Mouse (Mus musculus) urinary bladder, postnatal 25 days (tissue): ENCODE measurements around the gene Gnl1.
A peak's percentile ranks its signal among the peaks of the same experiment; 100 is the strongest.
"Not testable (repeated sequence)": the region's sequence is repeated elsewhere in the genome, so short reads cannot be mapped to it uniquely, and the experiment has no call there.

Experiments used
- DNase-seq: peaks from one replicate; pipeline ENCODE4 v3.0.0; 2022; ENCODE audit warnings: low spot score

Gene Gnl1

DNA sequence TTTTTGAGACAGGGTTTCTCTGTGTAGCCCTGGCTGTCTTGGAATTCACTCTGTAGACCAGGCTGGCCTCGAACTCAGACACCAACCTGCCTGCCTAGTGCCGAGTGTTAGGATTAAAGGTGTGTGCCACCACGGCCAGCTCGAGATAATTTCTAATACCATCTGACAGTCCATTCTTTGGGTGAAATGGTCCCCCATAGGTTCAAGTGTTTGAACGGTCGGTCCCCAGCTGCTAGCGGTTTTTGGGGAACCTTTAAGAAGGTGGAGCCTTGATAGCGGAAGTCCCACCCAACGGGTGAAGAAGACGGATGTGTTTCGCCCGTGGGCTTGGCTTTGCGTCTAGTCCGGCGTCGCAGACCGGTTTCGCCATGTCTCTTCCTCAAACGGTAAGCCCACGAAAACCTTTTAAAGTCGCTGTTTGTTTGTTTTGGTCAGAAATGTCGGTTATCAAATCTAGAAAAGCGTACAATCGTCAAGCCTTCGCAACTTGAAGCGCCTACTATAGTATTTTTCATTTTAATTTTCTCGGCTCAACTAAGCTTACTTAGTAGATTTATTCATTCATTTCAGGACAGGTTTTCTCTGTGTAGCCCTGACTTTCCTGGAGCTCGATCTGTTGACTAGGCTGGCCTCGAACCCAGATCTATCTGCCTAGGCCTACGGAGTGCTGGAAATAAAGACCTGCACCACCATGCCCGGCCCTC, 14.7 kb downstream of the Gnl1 start:
- DNase-seq: peak; percentile 64

DNA sequence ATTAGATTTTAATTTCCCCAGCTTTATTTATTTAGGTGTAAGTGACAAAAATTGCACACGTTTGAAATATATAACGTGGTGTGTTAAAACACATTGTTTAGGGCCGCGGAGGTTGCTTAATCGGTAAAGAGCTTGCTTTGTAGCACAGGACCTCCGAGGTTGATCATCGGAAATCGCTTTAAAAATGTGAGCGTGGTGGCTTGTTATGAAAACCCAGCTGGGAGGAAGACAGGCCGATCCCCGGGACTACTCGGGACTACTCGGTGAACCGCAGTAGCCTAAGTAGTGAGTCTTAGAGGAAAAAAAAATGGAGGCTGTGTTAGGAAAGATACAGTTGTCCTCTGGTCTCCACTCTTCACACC, 15.2 kb downstream of the Gnl1 start:
- DNase-seq: no peak

DNA sequence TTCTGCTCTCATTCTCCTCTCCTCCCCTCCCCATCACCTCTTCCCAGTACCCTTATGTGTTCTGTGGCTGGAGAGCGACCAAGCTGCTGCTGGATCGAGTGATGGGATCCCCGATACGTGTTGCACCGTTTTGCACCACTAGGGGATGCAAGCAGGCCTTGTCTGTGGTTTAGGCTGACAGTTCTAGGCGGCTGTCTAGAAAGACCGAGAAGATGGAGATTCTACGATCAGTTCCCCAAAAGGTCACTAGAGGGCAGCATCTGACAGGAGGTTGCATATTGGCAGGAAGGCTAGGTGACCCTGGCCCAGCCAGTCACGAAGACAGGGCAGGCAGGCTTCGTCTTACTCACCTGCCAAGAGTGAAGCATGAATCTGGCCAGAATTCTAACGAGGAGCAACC, 17.3 kb downstream of the Gnl1 start:
- peak; percentile 93 for DNase-seq

DNA sequence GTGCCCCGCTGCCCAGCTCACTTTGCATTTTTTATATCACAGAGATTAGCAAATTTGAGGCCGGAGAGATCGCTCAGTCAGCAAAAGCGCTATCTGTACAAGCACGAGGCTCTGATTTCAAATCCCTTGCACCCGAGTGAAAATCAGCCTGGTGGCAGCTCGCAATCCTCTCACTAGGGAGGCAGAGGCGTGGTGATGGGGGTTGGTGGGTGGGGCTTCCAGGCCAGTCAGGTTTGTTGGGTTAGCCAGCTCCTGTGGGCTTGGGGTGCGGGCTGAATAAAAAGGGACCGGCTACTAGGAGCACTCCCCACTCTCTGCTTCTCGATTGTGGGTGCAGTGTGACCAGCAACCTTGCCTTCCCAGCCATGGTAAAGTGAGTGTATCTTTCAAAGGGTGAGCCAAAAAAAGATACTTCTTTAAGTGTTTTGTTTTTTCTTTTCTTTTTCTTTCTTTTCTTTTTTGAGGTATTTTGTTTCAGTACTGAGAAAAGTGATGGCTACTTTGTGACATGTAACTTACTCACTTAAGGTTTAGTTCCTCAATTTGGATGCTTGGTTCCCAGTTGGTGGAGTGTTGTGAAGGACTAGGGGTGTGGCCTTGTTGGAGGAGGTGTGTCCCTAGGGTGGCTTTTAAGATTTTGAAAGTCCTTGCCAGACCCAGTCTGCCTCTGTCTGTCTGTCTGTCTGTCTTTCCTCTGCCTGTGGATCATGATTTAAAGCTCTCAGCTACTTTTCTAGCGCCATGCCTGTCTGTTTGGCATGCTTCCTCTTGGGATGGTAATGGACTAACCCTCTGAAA, 18.3 kb downstream of the Gnl1 start:
- no peak for DNase-seq

GRCm38 (mm10) chr17:35998545-35999305, 19.1 kb downstream of the Gnl1 start:
- no peak for DNase-seq

DNA sequence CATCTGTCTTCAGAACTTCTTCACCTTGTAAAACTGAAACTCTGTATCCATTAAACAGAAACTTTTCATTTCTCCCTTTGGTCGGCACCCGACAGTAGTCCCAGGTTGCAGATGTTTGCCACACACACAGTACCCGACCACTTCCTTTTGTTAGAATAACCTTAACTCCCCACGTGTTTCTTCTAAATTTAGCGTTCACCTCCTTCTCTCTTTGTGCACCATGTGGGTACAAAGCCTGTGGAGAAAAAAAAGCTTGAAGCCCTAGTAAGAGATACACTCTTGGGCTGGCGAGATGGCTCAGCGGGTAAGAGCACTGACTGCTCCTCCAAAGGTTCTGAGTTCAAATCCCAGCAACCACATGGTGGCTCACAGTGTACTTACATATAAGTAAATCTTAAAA, 19.7 kb downstream of the Gnl1 start:
- no peak for DNase-seq

DNA sequence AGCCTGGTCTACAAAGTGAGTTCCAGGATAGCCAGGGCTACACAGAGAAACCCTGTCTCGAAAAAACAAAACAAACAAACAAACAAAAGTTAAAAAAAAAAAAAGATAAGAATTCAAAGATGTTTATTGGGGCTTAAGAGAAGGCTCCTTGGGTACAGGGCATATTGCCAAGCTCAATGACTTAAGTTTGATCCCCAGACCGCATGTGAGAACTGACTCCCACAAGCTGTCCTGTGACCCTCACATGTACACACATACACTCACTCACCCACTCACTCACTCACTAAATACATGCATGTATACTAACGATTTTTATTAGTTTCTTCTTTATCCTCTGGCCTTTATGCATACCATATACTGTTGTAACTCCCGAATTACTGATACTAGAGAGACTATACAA, 20.7 kb downstream of the Gnl1 start:
- DNase-seq: no peak

GRCm38 (mm10) chr17:36001121-36001897, 21.7 kb downstream of the Gnl1 start:
- no peak for DNase-seq

- DNase-seq: no peak
Measured at GRCm38 (mm10) chr17:36001966-36002365, 22.3 kb downstream of the Gnl1 start.

GRCm38 (mm10) chr17:36003331-36003730, 23.7 kb downstream of the Gnl1 start:
- no peak for DNase-seq

DNA sequence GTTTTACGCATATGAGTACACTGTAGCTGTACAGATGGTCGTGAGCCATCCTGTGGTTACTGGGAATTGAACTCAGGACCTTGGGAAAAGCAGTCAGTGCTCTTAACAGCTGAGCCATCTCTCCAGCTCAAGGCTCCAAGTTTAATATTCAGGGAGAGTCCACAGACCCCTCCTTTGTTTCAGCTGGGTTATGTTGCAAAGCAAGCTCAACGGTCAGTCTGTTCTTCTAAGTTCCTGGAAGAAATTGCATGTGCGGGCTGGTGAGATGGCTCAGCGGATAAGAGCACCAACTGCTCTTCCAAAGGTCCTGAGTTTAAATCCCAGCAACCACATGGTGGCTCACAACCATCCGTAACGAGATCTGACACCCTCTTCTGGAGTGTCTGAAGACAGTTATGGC, 24.8 kb downstream of the Gnl1 start:
- DNase-seq: not testable (repeated sequence)

GRCm38 (mm10) chr17:36014977-36015376, 35.3 kb downstream of the Gnl1 start:
- DNase-seq: no peak

DNA sequence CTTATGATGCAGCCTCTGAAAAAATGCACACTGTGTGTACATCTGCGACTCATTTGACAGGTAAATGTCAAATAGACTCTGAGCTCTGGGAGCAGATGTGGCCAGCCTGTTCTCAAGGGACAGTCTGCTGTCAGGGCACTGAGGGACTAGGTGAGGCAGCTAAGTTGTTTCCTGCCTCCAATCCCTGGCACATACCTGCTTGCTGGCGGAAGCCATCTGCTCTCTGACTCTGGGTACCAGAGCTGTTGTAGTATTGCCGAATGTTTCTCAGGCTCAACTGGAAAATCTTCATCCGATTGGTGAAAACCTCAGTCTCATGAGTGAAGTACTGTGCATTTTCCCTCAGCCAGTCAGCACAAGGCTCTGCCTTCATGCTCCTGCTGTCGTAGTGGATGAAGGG, 37.4 kb downstream of the Gnl1 start:
- DNase-seq: no peak

DNA sequence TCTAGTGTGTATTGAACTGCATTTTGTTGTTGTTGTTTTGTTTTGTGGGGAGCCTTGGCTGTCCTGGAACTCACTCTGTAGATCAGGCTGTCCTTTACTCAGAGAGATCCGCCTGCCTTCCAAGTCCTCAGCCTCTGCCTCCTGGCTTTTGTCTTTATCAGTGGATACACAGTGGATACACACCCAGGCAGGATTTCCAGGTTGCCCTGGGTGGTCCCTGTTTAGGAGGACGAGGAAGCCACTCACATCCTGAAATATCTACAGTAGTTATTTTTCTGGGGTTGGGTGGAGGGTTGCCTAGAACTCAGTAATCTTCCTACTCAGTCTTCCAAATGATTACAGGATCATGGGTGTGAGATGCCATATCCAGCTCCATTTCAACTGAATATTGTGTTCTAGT, 39.3 kb downstream of the Gnl1 start:
- DNase-seq: no peak

GRCm38 (mm10) chr17:36019519-36019918, 39.9 kb downstream of the Gnl1 start:
- DNase-seq: no peak

DNA sequence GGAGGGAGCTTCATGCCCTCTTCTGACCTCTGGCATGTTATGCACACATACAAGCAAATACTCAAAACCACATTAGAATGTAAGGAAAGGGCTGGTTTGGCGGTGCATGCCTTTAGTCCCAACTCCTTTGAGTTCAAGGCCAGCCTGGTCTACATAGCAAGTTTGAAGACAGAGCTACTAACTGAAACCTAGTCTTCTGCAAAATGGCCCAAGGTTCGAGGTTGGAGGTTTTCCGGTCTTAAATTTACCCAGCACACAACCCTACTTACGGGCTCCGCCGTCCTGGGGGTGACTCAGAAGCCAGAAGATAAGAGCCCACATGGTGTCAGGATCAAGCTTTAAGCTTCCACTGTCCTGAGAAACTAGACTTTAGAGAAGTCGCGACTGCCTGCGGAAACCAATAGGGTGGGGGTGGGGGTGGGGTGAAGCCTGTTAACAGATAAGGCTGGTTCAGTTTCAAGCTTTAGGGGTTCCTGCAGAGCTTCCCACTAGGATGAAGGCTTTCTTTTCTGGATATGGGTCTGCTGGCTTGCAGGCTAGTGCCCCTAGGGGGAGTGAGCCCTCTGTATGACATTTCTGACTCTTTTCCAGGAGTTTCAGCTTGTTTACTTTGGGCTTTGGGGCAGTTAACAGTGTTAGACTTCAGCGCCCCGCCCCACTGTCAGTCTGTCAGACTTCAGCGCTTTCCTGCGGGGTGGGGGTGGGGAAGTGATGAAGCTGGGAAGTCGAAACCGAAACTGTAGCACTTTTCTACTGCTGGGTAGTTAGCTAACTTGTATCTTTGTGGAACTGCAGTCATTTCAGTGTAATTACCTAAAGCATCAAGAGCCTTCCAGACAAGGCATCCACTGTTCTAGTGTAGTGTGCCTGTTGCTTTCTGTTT, 40.8 kb downstream of the Gnl1 start, which contains the start of gene H2-T24:
Gene H2-T24, minus strand, starts transcription at position 370 of the 883 bp plus-strand sequence.
- no peak for DNase-seq

- DNase-seq: no peak
Measured at GRCm38 (mm10) chr17:36021309-36021708, 41.7 kb downstream of the Gnl1 start.

DNA sequence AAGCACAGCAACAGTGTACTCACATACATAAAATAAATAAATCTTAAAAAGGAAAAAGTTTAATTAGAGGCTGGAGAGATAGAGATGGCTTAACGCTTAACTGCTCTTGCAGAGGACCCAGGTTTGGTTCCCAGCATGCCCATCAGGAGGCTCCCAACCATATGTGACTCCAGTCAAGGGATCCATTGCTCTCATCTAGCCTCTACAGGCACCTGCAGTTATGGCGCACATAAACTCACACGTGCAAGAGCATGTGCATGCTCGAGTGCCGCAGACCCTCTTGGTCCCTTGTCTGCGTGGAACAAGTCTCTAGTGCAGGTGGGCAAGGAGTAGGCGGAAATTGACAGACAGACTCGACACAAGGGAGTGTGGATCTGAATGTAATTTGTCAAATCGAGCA, 42.4 kb downstream of the Gnl1 start:
- no peak for DNase-seq

- no peak for DNase-seq
Measured at GRCm38 (mm10) chr17:36022922-36023321, 43.3 kb downstream of the Gnl1 start.

DNA sequence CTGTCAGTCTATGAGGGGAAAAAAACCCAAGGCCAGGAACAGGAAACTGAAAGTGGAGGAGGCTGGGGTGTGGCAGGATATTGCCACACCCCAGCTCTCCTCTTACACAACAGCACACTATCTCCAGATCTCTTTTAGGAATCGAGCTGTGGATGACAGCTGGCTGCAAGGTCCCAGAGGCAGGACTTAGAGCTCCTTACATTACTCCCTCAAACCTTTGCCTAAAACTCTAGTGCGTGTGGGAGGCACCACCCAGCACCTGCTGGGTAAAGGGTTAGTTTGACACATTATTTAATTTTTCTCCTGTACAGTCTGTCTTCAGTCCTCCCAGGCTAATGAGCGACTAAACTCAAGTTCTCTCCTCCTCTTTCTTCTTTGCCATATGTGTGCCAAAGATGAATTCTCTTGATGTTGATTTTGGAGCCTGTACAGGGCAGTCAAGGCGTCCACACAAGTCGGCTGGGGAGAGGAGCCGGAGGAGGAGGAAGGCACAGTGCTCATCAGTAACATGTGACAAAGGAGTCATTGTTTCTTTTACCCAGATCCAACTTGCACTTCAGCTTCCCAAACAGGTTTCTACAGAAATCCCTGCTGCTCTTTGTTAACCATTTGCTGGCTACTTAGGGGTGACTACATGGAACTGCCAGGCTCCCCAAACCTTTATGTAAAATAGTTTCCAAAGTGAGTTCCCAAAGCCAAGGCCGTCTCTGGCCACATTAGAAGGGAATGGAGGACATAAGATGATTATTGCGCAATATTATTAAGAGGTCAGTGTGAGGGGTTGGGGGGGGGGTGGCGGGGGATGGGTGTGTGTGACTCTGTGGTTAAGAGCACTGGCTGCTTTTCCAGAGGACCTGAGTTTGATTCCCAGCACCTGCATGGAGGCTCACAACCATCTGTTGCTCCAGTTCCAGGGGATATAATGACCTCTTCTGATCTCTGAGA, 44.3 kb downstream of the Gnl1 start:
- DNase-seq: no peak
